Mouse (Mus musculus) cerebellum, adult 2 months (tissue): ENCODE measurements around the gene Cpsf6. TPM values are rescaled to one million over a fixed set of nuclear protein-coding genes. Genes with fewer than 3 reads are reported as not detected.

Experiments
- DNase-seq, 2 experiments: peaks; one replicate each; pipeline ENCODE4 v3.0.0; 2021
- H3K27ac ChIP-seq: fragments of 200-500 bp; 2 replicates; pipeline ENCODE4 v1.5.1; 2012; ENCODE audit warnings: low read length, control low read depth, inconsistent platforms; ENCODE audit not compliant: insufficient read depth
- H3K27me3 ChIP-seq: fragments of 200-500 bp; 2 replicates; pipeline ENCODE4 v1.6.1; 2012; ENCODE audit warnings: inconsistent platforms, mild to moderate bottlenecking, low read length, moderate library complexity; ENCODE audit not compliant: control insufficient read depth, insufficient read depth
- H3K4me1 ChIP-seq: fragments of 200-500 bp; 2 replicates; pipeline ENCODE4 v1.6.1; 2011; ENCODE audit warnings: low read length; ENCODE audit not compliant: control insufficient read depth, insufficient read depth
- H3K4me3 ChIP-seq: fragments of 200-500 bp; replicated peaks from 2 replicates; pipeline ENCODE3; 2011; ENCODE audit warnings: mild to moderate bottlenecking, low read depth, low read length, control low read depth; ENCODE audit not compliant: insufficient read depth
- CTCF ChIP-seq: fragments of 200-500 bp; IDR thresholded peaks from 2 replicates; pipeline ENCODE4 v1.5.1; 2011; ENCODE audit warnings: low read depth, mild to moderate bottlenecking, control low read depth, low read length, moderate library complexity, borderline replicate concordance; ENCODE audit not compliant: insufficient read depth
- POLR2A ChIP-seq: fragments of 200-500 bp; IDR thresholded peaks from 2 replicates; pipeline ENCODE4 v1.6.1; 2011; ENCODE audit warnings: low read length, control low read depth, borderline replicate concordance; ENCODE audit not compliant: insufficient read depth
- WGBS: fragments of 180-500 bp; shearing (Covaris S2); methylation state at CpG from one replicate; pipeline ENCODE4 v1.1.7; 2018; 5-methylcytosine and 5-hydroxymethylcytosine counted together
- polyA plus RNA-seq: library from polyadenylated mRNA; depleted of rRNA; stranded (reverse); fragments of >200 nt; gene quantifications from 2 replicates; pipeline ENCODE4 v1.2.3, GENCODE M21; 2012

Gene Cpsf6
- polyA plus RNA-seq, 1 experiment, result 64.0 TPM

DNA sequence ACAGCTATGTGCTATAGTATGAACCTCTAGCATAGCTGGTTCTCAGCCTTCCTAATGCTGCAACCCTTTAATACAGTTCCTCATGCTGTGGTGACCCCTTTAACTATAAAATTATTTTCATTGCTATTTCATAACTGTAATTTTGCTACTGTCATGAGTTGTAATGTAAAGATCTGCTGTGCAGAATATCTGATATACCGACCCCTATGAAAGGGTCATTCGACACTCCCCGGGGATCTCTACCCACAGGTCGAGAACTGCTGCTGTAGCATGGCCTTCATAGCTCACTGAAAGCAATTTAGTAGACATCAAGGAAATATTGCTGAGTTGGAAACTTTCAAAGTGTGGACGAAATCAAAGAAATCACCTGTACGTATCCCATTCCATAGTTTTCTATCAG is 24.6 kb upstream of the Cpsf6 start:
- no peak for TF ChIP-seq POLR2A
- TF ChIP-seq CTCF, result no peak
- no peak overlapping the region for H3K4me3 ChIP-seq
- H3K27ac ChIP-seq, result no peak overlapping the region
- no peaks in the 10 kb centered on the region for H3K4me1 ChIP-seq
- DNase-seq, result no peak
- WGBS, result 91% methylated on average over 6 of the region's 6 CpGs
- H3K27me3 ChIP-seq, result no peaks in the 10 kb centered on the region

DNA sequence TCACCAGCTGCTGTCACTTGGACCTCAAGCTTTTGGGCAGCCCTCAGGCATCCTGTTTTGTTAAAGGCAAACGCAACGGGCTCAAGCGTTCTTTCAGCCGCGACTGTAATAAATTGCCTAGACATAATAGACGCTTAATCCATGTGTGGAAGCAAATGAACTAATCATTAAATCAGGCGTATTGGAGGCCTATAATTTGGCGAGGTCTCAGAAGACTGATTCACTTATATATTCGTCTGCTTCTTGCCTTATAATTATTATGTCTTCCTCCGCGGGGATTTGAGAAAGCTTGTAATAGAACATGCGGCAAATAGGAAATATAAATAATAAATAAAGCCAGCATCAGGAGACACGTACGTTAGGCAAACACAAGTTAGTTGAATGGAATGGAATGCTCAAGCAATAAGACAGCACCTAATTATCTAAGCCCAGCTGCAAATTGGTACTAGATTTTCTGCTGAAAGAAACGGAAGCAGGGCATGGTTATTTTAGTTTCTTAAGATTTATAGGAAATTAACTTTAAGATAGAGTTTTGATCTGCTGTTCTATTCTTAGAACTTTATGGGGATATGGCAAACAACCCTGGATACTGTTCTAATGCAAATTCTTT is 23.6 kb upstream of the Cpsf6 start:
- WGBS, result 64% methylated on average over 15 of the region's 15 CpGs
- TF ChIP-seq CTCF, result no peak
- no peak for TF ChIP-seq POLR2A

DNA sequence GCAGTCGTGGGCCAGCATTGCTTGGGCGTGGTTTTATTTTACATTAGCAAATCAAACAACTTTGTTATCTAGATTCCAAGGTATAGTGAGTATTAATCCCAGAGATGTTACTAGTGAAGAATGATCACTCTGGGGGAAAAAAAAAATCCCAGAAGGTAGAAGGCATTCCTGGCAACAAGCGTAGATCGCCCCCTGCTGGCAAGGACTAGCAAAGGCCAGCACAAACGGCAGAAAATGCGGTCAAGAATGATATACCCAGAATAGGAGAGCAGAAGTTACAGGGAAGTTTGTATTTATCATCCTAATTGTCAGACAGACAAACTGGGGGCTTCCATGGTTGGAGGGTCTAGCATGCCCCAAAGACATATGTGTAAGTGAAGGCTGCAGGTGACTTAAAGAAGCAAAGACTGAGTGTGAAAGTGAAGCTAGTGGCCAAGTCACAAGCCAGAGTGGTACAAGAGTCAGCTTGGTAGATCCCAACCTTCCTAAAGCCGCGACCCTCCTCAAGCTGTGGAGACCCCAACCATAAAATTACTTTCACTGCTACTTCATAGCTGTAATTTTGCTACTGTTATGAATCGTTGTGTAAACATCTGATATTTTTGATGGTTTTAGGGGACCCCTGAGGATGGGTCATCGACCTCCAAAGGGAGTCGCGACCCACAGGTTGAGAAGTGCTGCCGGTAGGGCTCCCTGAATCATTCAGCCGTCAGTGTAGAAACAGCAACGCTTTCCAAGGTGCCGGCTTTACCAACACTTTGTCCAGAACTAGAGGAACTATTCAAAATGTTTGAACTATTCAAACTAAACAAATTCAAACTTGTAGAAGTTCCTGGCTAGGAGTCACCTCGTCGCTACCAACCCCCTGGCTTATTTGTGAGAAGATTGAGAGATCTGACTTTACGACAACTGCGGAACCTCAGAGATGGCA is 22.9 kb upstream of the Cpsf6 start:
- no peak overlapping the region for H3K27ac ChIP-seq
- WGBS, result 75% methylated on average over 20 of the region's 20 CpGs
- DNase-seq, result no peak
- no peaks in the 10 kb centered on the region for H3K27me3 ChIP-seq
- H3K4me3 ChIP-seq, result no peak overlapping the region
- TF ChIP-seq POLR2A, result no peak
- TF ChIP-seq CTCF, result peak; percentile 41; the same call in 1 of the 2 replicates
- no peaks in the 10 kb centered on the region for H3K4me1 ChIP-seq

More for the DNA sequence above, 23.6 kb upstream of the Cpsf6 start:
- DNase-seq, result no peak
- Histone ChIP-seq H3K4me1 (no peaks in the 10 kb centered on the region), H3K27ac (no peak overlapping the region), H3K27me3 (no peaks in the 10 kb centered on the region), H3K4me3 (no peak overlapping the region)

DNA sequence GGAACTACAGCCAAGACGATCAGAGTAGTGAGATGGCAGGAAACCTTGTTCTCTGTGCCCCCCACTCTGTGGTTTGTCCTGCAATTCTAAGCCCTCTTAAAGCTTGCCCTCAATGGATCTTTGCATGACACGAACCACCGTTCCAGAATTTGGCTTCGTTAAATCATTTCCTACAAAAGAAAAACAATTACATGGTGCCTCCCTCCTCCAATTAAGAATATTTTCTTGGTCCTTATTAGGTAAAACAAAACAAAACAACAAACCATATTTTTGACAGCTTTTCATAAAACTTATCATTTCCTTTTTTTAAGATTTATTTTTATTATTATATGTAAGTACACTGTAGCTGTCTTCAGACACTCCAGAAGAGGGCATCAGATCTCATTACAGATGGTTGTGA is 21.5 kb upstream of the Cpsf6 start:
- Histone ChIP-seq H3K4me3 (no peak overlapping the region), H3K4me1 (no peaks in the 10 kb centered on the region), H3K27me3 (no peaks in the 10 kb centered on the region), H3K27ac (no peak overlapping the region)
- 90% methylated on average over 4 of the region's 4 CpGs for WGBS
- TF ChIP-seq POLR2A (no peak), CTCF (no peak)
- no peak for DNase-seq

DNA sequence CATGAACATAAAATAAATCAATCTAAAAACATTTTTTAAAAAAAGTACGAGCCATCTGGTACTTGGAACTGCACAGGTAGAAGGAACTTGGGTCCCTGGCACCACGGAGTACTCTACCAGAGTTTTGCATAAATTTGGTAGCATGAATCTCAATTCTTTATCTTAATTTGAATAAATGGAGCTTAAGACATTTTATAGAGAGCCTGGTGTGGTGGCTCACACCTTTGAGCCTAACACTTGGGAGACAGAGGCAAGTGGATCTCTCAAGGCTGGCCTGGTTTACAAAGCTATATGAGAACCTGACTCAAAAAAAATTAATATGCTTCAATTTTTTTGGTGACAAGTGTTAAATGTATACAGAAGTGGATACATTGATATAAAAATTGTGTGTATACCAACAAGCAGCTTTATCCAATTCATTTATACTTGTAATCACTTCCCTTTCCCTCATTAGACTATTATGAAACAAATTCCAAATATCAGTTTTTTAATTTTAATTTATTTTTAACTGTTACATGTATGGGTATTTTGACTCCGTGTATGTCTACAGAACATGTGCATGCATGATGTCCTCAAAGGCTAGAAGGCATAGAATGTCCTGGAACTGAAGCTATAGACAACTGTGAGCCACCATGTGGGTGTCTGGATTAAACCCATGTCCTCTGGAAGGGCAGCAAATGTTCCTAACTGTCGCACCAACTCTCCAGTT is 20.6 kb upstream of the Cpsf6 start:
- Histone ChIP-seq H3K27me3 (no peaks in the 10 kb centered on the region), H3K4me1 (no peaks in the 10 kb centered on the region), H3K4me3 (no peak overlapping the region), H3K27ac (no peak overlapping the region)
- 73% methylated on average over 4 of the region's 4 CpGs for WGBS
- DNase-seq, result no peak
- TF ChIP-seq CTCF, result no peak
- no peak for TF ChIP-seq POLR2A

DNA sequence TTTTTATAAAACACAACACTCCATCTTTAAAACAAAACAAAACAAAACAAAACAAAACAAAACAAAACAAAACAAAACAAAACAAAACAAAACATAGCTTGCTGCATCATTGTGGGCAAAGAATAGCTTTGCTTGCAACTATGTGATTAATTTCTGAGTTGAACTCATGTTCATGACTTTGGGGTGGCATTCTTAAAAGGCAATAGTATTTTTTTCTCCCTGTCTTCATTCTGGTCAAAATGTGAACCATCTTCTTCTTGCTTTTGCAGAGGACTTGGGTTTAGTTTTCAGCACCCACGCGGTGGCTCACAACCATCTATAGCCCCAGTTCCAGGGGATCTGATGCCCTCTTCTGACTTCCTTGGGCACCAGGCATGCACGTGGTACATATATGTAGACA is 20.0 kb upstream of the Cpsf6 start:
- Histone ChIP-seq H3K27ac (no peak overlapping the region), H3K4me1 (no peaks in the 10 kb centered on the region), H3K4me3 (no peak overlapping the region), H3K27me3 (no peaks in the 10 kb centered on the region)
- WGBS, result 85% methylated on average over 3 of the region's 3 CpGs
- DNase-seq, result no peak
- TF ChIP-seq CTCF, result no peak

DNA sequence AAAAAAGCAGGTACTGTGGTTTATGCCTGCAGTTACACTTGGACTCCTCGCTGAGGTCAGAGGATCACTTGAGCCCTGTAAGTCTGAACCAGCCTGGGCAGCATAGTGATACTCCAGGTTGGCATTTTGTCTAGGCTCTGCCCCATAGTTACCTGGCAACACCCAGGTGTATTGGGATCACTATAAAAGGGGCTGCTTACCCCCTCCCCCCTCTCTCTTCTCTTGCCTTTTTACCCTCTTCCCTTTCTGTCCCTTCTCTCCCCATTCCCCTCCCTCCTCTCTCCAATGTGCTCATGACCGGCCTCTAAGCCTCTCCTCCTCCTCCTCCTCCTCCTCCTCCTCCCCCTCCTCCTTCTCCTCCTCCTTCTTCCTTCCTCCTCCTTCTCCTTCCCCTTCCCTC is 19.4 kb upstream of the Cpsf6 start:
- H3K4me3 ChIP-seq, result no peak overlapping the region
- TF ChIP-seq CTCF, result no peak
- no peak for TF ChIP-seq POLR2A
- H3K27me3 ChIP-seq, result no peaks in the 10 kb centered on the region
- 70% methylated on average over 2 of the region's 2 CpGs for WGBS
- no peak for DNase-seq
- no peaks in the 10 kb centered on the region for H3K4me1 ChIP-seq
- no peak overlapping the region for H3K27ac ChIP-seq
